Mouse (Mus musculus): ENCODE measurements around the gene Rps26. TPM values are rescaled to one million over a fixed set of nuclear protein-coding genes. Genes with fewer than 3 reads are reported as not detected.

The Rps26 gene
- polyA plus RNA-seq, 1 experiment from 2014 or later = 604 TPM

GRCm38 (mm10) chr10:128606483-128606882, 20.1 kb downstream of the Rps26 start:
- Histone ChIP-seq H3K36me3 (ENCODE audit: control insufficient read depth, insufficient read depth, low read length) (no peaks in the 10 kb centered on the region), H3K4me1 (ENCODE audit: control insufficient read depth, insufficient read depth, low read length) (no peaks in the 10 kb centered on the region), H3K27ac (ENCODE audit: low read depth, low read length) (no peak overlapping the region), H3K9me3 (replicated peaks; ENCODE audit: control insufficient read depth, low read length) (no peaks in the 10 kb centered on the region), H3K9ac (ENCODE audit: low read depth, low read length) (no peak overlapping the region), H3K4me2 (no peak overlapping the region), H3K27me3 (ENCODE audit: control insufficient read depth, insufficient read depth, low read length) (no peaks in the 10 kb centered on the region), H3K4me3 (ENCODE audit: low read depth, low read length) (no peak overlapping the region)
- no peak for ATAC-seq (replicated peaks; ENCODE audit: insufficient number of reproducible peaks, low FRiP score, low TSS enrichment)
- whole genome bisulfite sequencing (ENCODE audit: insufficient replicate concordance) = 42% methylated on average over 2 of the region's 2 CpGs

DNA sequence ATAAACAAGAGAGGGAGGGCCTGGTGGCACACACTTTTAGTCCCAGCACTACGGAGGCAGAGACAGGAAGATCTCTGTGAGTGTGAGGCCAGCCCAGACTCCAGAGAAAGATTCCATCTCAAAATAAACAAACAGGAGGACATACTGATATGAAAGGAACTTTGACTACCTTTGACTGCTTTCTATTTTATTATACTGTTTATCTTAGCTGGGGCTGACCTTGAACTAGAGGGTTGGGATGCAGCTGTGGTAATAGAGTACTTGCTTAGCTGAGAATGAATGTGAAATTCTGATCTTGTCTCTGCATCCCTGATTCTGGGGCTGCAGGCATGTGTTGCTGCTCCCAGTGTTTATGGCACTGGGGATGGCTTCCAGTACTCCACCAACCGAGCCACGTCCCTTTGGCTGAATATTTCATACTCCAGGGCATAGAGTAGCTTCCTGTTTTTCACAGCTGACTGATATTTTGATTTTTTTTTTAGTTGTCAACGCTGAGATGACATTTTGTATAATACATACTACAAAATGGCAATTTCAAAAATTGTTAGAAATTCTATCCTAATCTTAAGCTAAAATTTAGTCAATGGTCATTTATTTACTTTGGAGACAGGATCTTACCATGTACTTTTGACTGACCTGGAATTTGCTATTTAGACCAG, 23.9 kb downstream of the Rps26 start:
- no peak for ATAC-seq (replicated peaks; ENCODE audit: insufficient number of reproducible peaks, low FRiP score, low TSS enrichment)
- H3K4me2 ChIP-seq = no peak overlapping the region
- no peaks in the 10 kb centered on the region for H3K36me3 ChIP-seq (ENCODE audit: control insufficient read depth, insufficient read depth, low read length)
- no peaks in the 10 kb centered on the region for H3K27me3 ChIP-seq (ENCODE audit: control insufficient read depth, insufficient read depth, low read length)
- no peak overlapping the region for H3K4me3 ChIP-seq (ENCODE audit: low read depth, low read length)
- no peaks in the 10 kb centered on the region for H3K4me1 ChIP-seq (ENCODE audit: control insufficient read depth, insufficient read depth, low read length)
- no peak overlapping the region for H3K27ac ChIP-seq (ENCODE audit: low read depth, low read length)
- H3K9me3 ChIP-seq (replicated peaks; ENCODE audit: control insufficient read depth, low read length) = no peaks in the 10 kb centered on the region
- 76% methylated on average over 4 of the region's 4 CpGs for WGBS (ENCODE audit: insufficient replicate concordance)
- H3K9ac ChIP-seq (ENCODE audit: low read depth, low read length) = no peak overlapping the region

DNA sequence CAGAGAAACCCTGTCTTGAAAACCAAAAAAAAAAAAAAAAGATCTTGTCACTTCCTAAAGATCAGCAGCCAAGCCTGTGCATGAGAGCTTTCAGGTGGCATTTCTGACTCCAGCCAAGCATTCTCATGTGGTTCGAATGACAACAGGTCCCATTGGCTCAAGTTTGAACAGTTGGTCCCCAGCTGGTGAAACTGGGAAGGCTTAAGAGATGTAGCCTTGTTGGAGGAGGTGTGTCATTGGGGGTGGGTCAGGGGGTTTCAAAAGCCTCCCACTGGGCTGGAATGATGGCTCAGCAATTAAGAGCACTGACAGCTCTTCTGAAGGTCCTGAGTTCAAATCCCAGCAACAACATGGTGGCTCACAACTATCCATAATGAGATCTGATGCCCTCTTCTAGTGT, 25.0 kb downstream of the Rps26 start:
- 63% methylated on average over 1 of the region's 1 CpGs for WGBS (ENCODE audit: insufficient replicate concordance)
- Histone ChIP-seq H3K9me3 (replicated peaks; ENCODE audit: control insufficient read depth, low read length) (no peaks in the 10 kb centered on the region), H3K4me2 (no peak overlapping the region), H3K27ac (ENCODE audit: low read depth, low read length) (no peak overlapping the region), H3K36me3 (ENCODE audit: control insufficient read depth, insufficient read depth, low read length) (no peaks in the 10 kb centered on the region), H3K4me1 (ENCODE audit: control insufficient read depth, insufficient read depth, low read length) (no peaks in the 10 kb centered on the region), H3K4me3 (ENCODE audit: low read depth, low read length) (no peak overlapping the region), H3K27me3 (ENCODE audit: control insufficient read depth, insufficient read depth, low read length) (no peaks in the 10 kb centered on the region), H3K9ac (ENCODE audit: low read depth, low read length) (no peak overlapping the region)
- ATAC-seq (replicated peaks; ENCODE audit: insufficient number of reproducible peaks, low FRiP score, low TSS enrichment) = no peak

GRCm38 (mm10) chr10:128598476-128598875, 28.1 kb downstream of the Rps26 start:
- no peak for ATAC-seq (replicated peaks; ENCODE audit: insufficient number of reproducible peaks, low FRiP score, low TSS enrichment)
- 65% methylated on average over 2 of the region's 2 CpGs for WGBS (ENCODE audit: insufficient replicate concordance)
- H3K9me3 ChIP-seq (replicated peaks; ENCODE audit: control insufficient read depth, low read length) = no peaks in the 10 kb centered on the region

DNA sequence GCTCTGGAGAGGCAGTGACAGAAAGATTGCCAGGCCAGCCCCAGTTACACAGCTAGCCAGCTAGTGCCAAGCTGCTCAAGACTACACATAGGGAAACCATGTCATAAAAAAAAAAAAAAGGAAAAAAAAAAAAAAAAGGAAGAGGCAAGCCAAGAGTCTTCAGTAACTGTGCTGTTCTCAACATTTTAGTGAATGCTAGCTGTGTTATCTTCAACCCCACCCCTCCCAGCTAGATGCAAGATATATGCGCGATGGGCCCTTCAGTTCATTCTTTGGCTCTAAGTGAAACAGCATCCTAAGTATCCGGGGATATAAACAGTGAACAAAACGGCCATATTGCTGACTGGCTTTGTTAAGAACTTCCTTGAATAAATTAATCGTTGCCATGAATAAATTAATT, 33.8 kb downstream of the Rps26 start:
- no peaks in the 10 kb centered on the region for H3K36me3 ChIP-seq (ENCODE audit: control insufficient read depth, insufficient read depth, low read length)
- no peak overlapping the region for H3K27ac ChIP-seq (ENCODE audit: low read depth, low read length)
- H3K4me1 ChIP-seq (ENCODE audit: control insufficient read depth, insufficient read depth, low read length) = 0 out of 2 replicates have a peak, but pooled peaks cover 7% of the 10 kb centered on the region
- H3K9me3 ChIP-seq (replicated peaks; ENCODE audit: control insufficient read depth, low read length) = no peaks in the 10 kb centered on the region
- no peak overlapping the region for H3K4me2 ChIP-seq
- H3K4me3 ChIP-seq (ENCODE audit: low read depth, low read length) = no peak overlapping the region
- WGBS (ENCODE audit: insufficient replicate concordance) = 67% methylated on average over 5 of the region's 5 CpGs
- H3K9ac ChIP-seq (ENCODE audit: low read depth, low read length) = no peak overlapping the region
- H3K27me3 ChIP-seq (ENCODE audit: control insufficient read depth, insufficient read depth, low read length) = peaks cover 16% of the 10 kb centered on the region
- ATAC-seq (replicated peaks; ENCODE audit: insufficient number of reproducible peaks, low FRiP score, low TSS enrichment) = no peak

More at GRCm38 (mm10) chr10:128598476-128598875, 28.1 kb downstream of the Rps26 start:
- no peak overlapping the region for H3K4me3 ChIP-seq (ENCODE audit: low read depth, low read length)
- H3K4me2 ChIP-seq = no peak overlapping the region
- H3K27me3 ChIP-seq (ENCODE audit: control insufficient read depth, insufficient read depth, low read length) = no peaks in the 10 kb centered on the region
- H3K36me3 ChIP-seq (ENCODE audit: control insufficient read depth, insufficient read depth, low read length) = no peaks in the 10 kb centered on the region
- H3K9ac ChIP-seq (ENCODE audit: low read depth, low read length) = no peak overlapping the region
- no peak overlapping the region for H3K27ac ChIP-seq (ENCODE audit: low read depth, low read length)
- no peaks in the 10 kb centered on the region for H3K4me1 ChIP-seq (ENCODE audit: control insufficient read depth, insufficient read depth, low read length)

- 58% methylated on average over 6 of the region's 6 CpGs for WGBS (ENCODE audit: insufficient replicate concordance)
- no peak overlapping the region for H3K4me3 ChIP-seq (ENCODE audit: low read depth, low read length)
- H3K4me2 ChIP-seq = no peak overlapping the region
- no peak for ATAC-seq (replicated peaks; ENCODE audit: insufficient number of reproducible peaks, low FRiP score, low TSS enrichment)
- H3K36me3 ChIP-seq (ENCODE audit: control insufficient read depth, insufficient read depth, low read length) = no peaks in the 10 kb centered on the region
- no peak overlapping the region for H3K9ac ChIP-seq (ENCODE audit: low read depth, low read length)
- no peak overlapping the region for H3K27ac ChIP-seq (ENCODE audit: low read depth, low read length)
- H3K27me3 ChIP-seq (ENCODE audit: control insufficient read depth, insufficient read depth, low read length) = peaks cover 22% of the 10 kb centered on the region
- H3K4me1 ChIP-seq (ENCODE audit: control insufficient read depth, insufficient read depth, low read length) = 0 out of 2 replicates have a peak, but pooled peaks cover 7% of the 10 kb centered on the region
- H3K9me3 ChIP-seq (replicated peaks; ENCODE audit: control insufficient read depth, low read length) = no peaks in the 10 kb centered on the region
Measured at GRCm38 (mm10) chr10:128591436-128591835, 35.1 kb downstream of the Rps26 start.

- Histone ChIP-seq H3K9me3 (replicated peaks; ENCODE audit: control insufficient read depth, low read length) (no peaks in the 10 kb centered on the region), H3K4me3 (ENCODE audit: low read depth, low read length) (peak overlapping the region; percentile 60), H3K27me3 (ENCODE audit: control insufficient read depth, insufficient read depth, low read length) (peaks cover 28% of the 10 kb centered on the region), H3K9ac (ENCODE audit: low read depth, low read length) (peak overlapping the region; percentile 62), H3K4me1 (ENCODE audit: control insufficient read depth, insufficient read depth, low read length) (0 out of 2 replicates have a peak, but pooled peaks cover 7% of the 10 kb centered on the region), H3K36me3 (ENCODE audit: control insufficient read depth, insufficient read depth, low read length) (no peaks in the 10 kb centered on the region), H3K4me2 (peak overlapping the region; percentile 98), H3K27ac (ENCODE audit: low read depth, low read length) (no peak overlapping the region)
- WGBS (ENCODE audit: insufficient replicate concordance) = under 1% methylated on average over 43 of the region's 43 CpGs
- ATAC-seq (replicated peaks; ENCODE audit: insufficient number of reproducible peaks, low FRiP score, low TSS enrichment) = peak; percentile 44
Measured at GRCm38 (mm10) chr10:128590193-128590690, 36.3 kb downstream of the Rps26 start.

- peaks cover 29% of the 10 kb centered on the region for H3K27me3 ChIP-seq (ENCODE audit: control insufficient read depth, insufficient read depth, low read length)
Measured at GRCm38 (mm10) chr10:128589464-128590192, 36.9 kb downstream of the Rps26 start, which contains the start of gene Erbb3. Gene Erbb3, minus strand, starts transcription at chr10:128589652.

More at GRCm38 (mm10) chr10:128589464-128590192, 36.9 kb downstream of the Rps26 start, which contains the start of gene Erbb3:
- Histone ChIP-seq H3K4me3 (ENCODE audit: low read depth, low read length) (peak within 1 kb of the TSS; percentile 60), H3K4me2 (peak within 1 kb of the TSS; percentile 98), H3K9ac (ENCODE audit: low read depth, low read length) (peak within 1 kb of the TSS; percentile 62), H3K4me1 (ENCODE audit: control insufficient read depth, insufficient read depth, low read length) (0 out of 2 replicates have a peak, but pooled peaks cover 7% of the 10 kb centered on the region), H3K9me3 (replicated peaks; ENCODE audit: control insufficient read depth, low read length) (no peaks in the 10 kb centered on the region), H3K27ac (ENCODE audit: low read depth, low read length) (peak within 1 kb of the TSS; percentile 22; the same call in 1 of the 2 replicates), H3K36me3 (ENCODE audit: control insufficient read depth, insufficient read depth, low read length) (no peaks in the 10 kb centered on the region)
- under 1% methylated on average over 42 of the region's 43 CpGs for WGBS (ENCODE audit: insufficient replicate concordance)
- ATAC-seq (replicated peaks; ENCODE audit: insufficient number of reproducible peaks, low FRiP score, low TSS enrichment) = peak; percentile 37
